Mouse (Mus musculus): ENCODE data around the gene Larp1. TPM values are rescaled to one million over a fixed set of nuclear protein-coding genes. Genes with fewer than 3 reads are reported as not detected.

Gene Larp1
- 44.1 TPM for polyA plus RNA-seq (2015; fragmentation: Illumina TruSeq; extraction: RNeasy Lipid Tissue Mini Kit (QIAGEN cat#74804); ENCODE audit: low read depth, low replicate concordance)

DNA sequence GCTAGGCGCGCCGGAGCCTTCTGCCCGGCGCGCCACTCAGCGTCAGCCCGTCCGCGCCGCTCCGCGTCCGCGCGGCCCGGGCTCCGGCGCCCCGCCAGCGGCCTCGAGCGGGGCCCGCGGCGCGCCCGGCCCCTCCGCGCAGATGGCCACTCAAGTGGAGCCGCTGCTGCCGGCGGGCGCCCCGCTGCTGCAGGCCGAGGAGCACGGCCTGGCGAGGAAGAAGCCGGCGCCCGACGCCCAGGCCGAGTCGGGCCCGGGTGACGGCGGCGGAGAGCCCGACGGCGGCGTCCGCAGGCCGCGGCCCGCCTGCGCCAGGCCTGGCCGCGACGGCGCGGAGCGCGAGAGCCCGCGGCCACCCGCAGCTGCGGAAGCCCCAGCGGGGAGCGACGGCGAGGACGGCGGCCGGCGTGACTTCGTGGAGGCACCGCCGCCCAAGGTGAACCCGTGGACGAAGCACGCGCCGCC, at the start of gene Larp1:
Gene Larp1 (plus strand): TSS at position 14 of the 465 bp plus-strand sequence.

DNA sequence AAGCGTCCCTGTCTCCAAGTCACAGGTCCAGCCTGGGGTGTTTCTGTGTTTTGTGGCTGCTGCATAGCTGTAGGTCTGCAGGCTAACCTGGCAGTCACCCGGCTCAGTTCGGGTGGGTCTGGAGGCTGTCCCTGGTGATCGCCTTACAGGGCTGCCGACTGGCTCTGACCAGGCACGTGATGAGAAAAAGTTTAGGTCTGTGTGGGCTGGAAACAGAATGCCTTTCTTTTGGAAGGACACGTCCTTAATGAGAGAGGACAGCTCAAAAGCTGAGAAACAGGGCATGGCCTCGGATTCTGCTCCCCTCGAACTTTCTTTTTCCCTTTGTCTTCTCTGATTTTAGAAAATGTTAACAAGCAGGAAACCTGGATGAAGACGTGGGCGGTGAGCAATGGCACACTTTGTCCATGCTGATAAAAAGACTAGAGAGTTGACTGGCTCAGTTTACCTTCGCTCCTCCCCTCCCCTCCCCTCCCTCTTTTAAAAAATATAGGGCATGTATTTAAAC, 84.2 kb downstream of the Larp1 start, which contains the start of gene Gm12248:
Gene Gm12248 (minus strand): TSS at position 114 of the 508 bp plus-strand sequence.

GRCm38 (mm10) chr11:58103697-58104306, 94.9 kb downstream of the Larp1 start, which contains the start of gene Cnot8:
Gene Cnot8, plus strand, starts transcription at chr11:58104153.

Other genes starting within 250 kb of the Larp1 start
- gene Sap30l, start 207.4 kb upstream of the Larp1 start, polyA plus RNA-seq (2015; fragmentation: Illumina TruSeq; extraction: RNeasy Lipid Tissue Mini Kit (QIAGEN cat#74804); ENCODE audit: low read depth, low replicate concordance): 27.9 TPM
- not detected for gene Hand1, start 176.2 kb upstream of the Larp1 start, polyA plus RNA-seq (2015; fragmentation: Illumina TruSeq; extraction: RNeasy Lipid Tissue Mini Kit (QIAGEN cat#74804); ENCODE audit: low read depth, low replicate concordance)
- gene Gm12248, start 84.1 kb downstream of the Larp1 start, polyA plus RNA-seq (2015; fragmentation: Illumina TruSeq; extraction: RNeasy Lipid Tissue Mini Kit (QIAGEN cat#74804); ENCODE audit: low read depth, low replicate concordance): not detected
- gene Cnot8, start 95.1 kb downstream of the Larp1 start, polyA plus RNA-seq (2015; fragmentation: Illumina TruSeq; extraction: RNeasy Lipid Tissue Mini Kit (QIAGEN cat#74804); ENCODE audit: low read depth, low replicate concordance): 65.9 TPM
- gene Gemin5, start 159.5 kb downstream of the Larp1 start, polyA plus RNA-seq (2015; fragmentation: Illumina TruSeq; extraction: RNeasy Lipid Tissue Mini Kit (QIAGEN cat#74804); ENCODE audit: low read depth, low replicate concordance): 10.2 TPM
- gene Mrpl22, start 162.6 kb downstream of the Larp1 start, polyA plus RNA-seq (2015; fragmentation: Illumina TruSeq; extraction: RNeasy Lipid Tissue Mini Kit (QIAGEN cat#74804); ENCODE audit: low read depth, low replicate concordance): 69.5 TPM
- gene Igtp, start 190.5 kb downstream of the Larp1 start, polyA plus RNA-seq (2015; fragmentation: Illumina TruSeq; extraction: RNeasy Lipid Tissue Mini Kit (QIAGEN cat#74804); ENCODE audit: low read depth, low replicate concordance): 6.6 TPM
- 3.0 TPM for gene Irgm2, start 190.6 kb downstream of the Larp1 start, polyA plus RNA-seq (2015; fragmentation: Illumina TruSeq; extraction: RNeasy Lipid Tissue Mini Kit (QIAGEN cat#74804); ENCODE audit: low read depth, low replicate concordance)